Mouse (Mus musculus) heart, adult 2 months (tissue): ENCODE results near the gene Frmd6. TPM values are rescaled to one million over a fixed set of nuclear protein-coding genes. Genes with fewer than 3 reads are reported as not detected.

Experiments used
- DNase-seq, 2 experiments: peaks; one replicate each; pipeline ENCODE4 v3.0.0; 2021
- H3K27ac ChIP-seq: fragments of 200-600 bp; 2 replicates; pipeline ENCODE4 v1.8.1; 2022
- H3K27me3 ChIP-seq: fragments of 200-500 bp; 2 replicates; pipeline ENCODE4 v1.6.1; 2012; ENCODE audit warnings: mild to moderate bottlenecking, low read length, inconsistent platforms, mixed read lengths; ENCODE audit not compliant: control insufficient read depth, insufficient read depth
- H3K36me3 ChIP-seq: fragments of 200-500 bp; 2 replicates; pipeline ENCODE4 v1.6.1; 2012; ENCODE audit warnings: low read length, inconsistent platforms; ENCODE audit not compliant: control insufficient read depth, insufficient read depth
- H3K4me1 ChIP-seq: fragments of 200-500 bp; 2 replicates; pipeline ENCODE4 v1.6.1; 2011; ENCODE audit warnings: low read length; ENCODE audit not compliant: control insufficient read depth, insufficient read depth
- H3K4me3 ChIP-seq: fragments of 200-600 bp; 2 replicates; pipeline ENCODE4 v1.8.1; 2022
- H3K79me2 ChIP-seq: fragments of 200-500 bp; replicated peaks from 2 replicates; pipeline ENCODE4 v1.6.1; 2012; ENCODE audit warnings: mild to moderate bottlenecking, inconsistent platforms, low read length, moderate library complexity, mixed read lengths; ENCODE audit not compliant: control insufficient read depth, insufficient read depth
- H3K9ac ChIP-seq: fragments of 200-500 bp; 2 replicates; pipeline ENCODE4 v1.6.1; 2012; ENCODE audit warnings: low read depth, mild to moderate bottlenecking, control low read depth, inconsistent platforms, low read length, mixed read lengths
- CTCF ChIP-seq: fragments of 200-600 bp; IDR thresholded peaks from 2 replicates; pipeline ENCODE4 v1.8.1; 2022; ENCODE audit warnings: antibody characterized with exemption, mild to moderate bottlenecking, moderate library complexity
- EP300 ChIP-seq: fragments of 200-500 bp; IDR thresholded peaks from 2 replicates; pipeline ENCODE4 v1.6.1; 2011; ENCODE audit warnings: low read depth, low read length, control low read depth; ENCODE audit not compliant: insufficient read depth
- POLR2A ChIP-seq: fragments of 200-500 bp; IDR thresholded peaks from 2 replicates; pipeline ENCODE4 v1.6.1; 2011; ENCODE audit warnings: mild to moderate bottlenecking, low read depth, low read length, control low read depth; ENCODE audit not compliant: insufficient read depth
- WGBS: fragments of 180-500 bp; shearing (Covaris S2); methylation state at CpG from one replicate; pipeline ENCODE4 v1.1.7; 2018; 5-methylcytosine and 5-hydroxymethylcytosine counted together
- intact Hi-C: fragments of 180-260 bp; cut with DNase I; formaldehyde crosslinking; loops from one replicate; pipeline ENCODE4 v1.15.1; 2025
- polyA plus RNA-seq: library from polyadenylated mRNA; depleted of rRNA; stranded (reverse); fragments of >200 nt; gene quantifications from 2 replicates; pipeline ENCODE4 v1.2.3, GENCODE M21; 2012
- total RNA-seq, 2 experiments: library from RNA; stranded (reverse); gene quantifications; 2 replicates each; pipeline ENCODE4 v1.2.3; 2021

Gene Frmd6
- total and polyA plus RNA-seq, 3 experiments = 17.3 to 33.2 (median 31.4) TPM

DNA sequence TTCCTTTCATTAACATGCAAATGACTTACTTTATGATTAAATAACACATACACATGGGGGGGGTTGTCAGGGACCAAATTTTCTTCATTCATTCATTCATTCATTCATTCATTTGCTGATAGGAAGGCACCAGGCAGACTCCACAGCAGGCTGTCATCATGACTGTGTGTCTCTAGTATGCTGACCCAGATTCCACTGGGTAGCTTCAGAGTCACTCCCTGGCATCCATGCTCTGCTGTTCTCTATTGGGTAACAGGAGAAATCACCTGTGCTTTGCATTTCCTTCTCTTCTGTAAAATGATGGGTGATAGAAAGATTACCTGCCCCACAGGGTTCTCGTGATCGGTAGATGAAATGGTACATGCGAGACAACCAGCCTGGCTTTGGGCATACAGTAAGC lies 7.7 kb downstream of the Frmd6 start:
- Histone ChIP-seq H3K4me1 (peaks cover 21% of the 10 kb centered on the region), H3K79me2 (peaks cover 2% of the 10 kb centered on the region; the same call in 1 of the 2 replicates), H3K36me3 (peaks cover 16% of the 10 kb centered on the region), H3K4me3 (no peak overlapping the region), H3K27me3 (no peaks in the 10 kb centered on the region), H3K9ac (no peak overlapping the region), H3K27ac (no peak overlapping the region)
- no peak for TF ChIP-seq POLR2A
- no peak for TF ChIP-seq EP300
- no peak for TF ChIP-seq CTCF
- intact Hi-C loops = no loop called here
- WGBS = 77% methylated on average over 3 of the region's 3 CpGs
- no peak for DNase-seq

DNA sequence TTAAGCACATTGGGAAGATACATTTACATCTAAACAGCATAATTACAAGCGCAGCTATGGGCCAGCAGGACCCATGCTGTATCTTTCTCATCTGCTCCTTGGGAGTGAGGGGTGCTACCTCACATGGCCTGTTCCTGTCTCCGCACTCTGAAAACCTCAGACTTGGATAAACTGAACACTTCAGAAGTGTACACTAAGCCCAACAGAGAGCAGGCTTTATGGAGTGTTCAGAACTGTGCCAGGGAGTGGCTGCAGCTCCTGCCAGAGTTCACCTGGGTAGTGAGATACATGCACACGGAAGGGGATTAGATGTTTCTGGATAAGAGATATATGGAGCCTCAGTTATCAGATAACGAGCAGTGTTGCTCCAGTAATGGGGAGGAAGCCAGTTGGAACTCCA lies 8.7 kb downstream of the Frmd6 start:
- TF ChIP-seq CTCF (no peak), EP300 (no peak), POLR2A (no peak)
- Histone ChIP-seq H3K4me1 (peaks cover 21% of the 10 kb centered on the region), H3K79me2 (no peaks in the 10 kb centered on the region; the same call in 1 of the 2 replicates), H3K9ac (no peak overlapping the region), H3K36me3 (peaks cover 16% of the 10 kb centered on the region), H3K27ac (no peak overlapping the region), H3K27me3 (no peaks in the 10 kb centered on the region), H3K4me3 (no peak overlapping the region)
- intact Hi-C loops = no loop called here
- no peak for DNase-seq
- WGBS = 54% methylated on average over 4 of the region's 4 CpGs

DNA sequence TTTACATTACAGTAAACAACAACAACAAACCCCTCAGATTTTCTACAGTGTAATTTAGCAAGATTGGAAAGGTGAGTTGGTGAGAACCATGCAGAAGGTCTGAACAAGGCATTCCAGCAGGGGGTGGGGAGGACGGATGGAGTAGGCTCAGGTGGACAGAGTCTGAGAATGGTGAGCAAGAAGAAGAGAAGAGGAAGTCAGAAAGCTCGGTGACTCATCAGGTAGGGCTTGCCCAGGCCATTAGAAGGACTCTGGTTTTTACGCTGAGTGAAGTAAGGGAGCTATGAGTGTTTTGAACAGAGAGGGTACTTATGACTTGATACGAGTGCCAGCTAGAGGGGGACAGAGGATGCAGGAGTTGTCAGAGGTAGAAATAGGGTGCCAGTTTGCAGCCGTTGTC lies 9.7 kb downstream of the Frmd6 start:
- Histone ChIP-seq H3K27me3 (no peaks in the 10 kb centered on the region), H3K9ac (no peak overlapping the region), H3K4me1 (peaks cover 21% of the 10 kb centered on the region), H3K27ac (no peak overlapping the region), H3K36me3 (peaks cover 16% of the 10 kb centered on the region), H3K4me3 (no peak overlapping the region), H3K79me2 (no peaks in the 10 kb centered on the region; the same call in 1 of the 2 replicates)
- WGBS = 56% methylated on average over 5 of the region's 5 CpGs
- DNase-seq = no peak
- TF ChIP-seq POLR2A = no peak
- no peak for TF ChIP-seq EP300
- no peak for TF ChIP-seq CTCF
- intact Hi-C loops = no loop called here

DNA sequence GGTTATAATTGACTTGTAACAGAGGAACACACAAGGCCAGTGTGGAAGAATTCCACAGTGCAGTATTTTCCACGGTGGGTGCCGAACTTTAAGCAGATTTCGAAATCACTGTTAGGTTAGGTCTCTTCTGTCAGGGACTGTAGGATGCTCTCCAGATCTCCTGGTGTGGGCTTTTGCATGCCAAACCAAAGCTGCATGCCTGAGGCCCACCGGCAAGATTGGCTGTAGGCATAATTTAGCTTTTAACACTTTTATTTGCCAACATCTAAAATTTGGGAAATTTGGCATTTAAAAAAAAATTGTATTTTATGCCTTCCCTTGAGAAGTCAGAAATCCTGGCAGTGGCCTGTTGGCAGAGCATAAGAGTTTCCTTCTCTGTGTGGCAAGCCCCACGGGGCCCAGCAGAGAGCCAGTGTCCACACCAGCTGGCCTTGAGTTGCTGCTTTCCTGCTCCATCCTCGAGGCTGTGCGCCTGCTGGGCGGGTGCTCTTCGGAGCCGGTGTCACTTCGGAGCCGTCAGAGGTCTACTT lies 12.5 kb downstream of the Frmd6 start:
- peak; percentile 51 to 66 for DNase-seq
- no peak overlapping the region for H3K4me3 ChIP-seq
- H3K27me3 ChIP-seq = no peaks in the 10 kb centered on the region
- intact Hi-C loops = no loop called here
- 34% methylated on average over 12 of the region's 12 CpGs for WGBS
- TF ChIP-seq POLR2A (no peak), CTCF (no peak), EP300 (no peak)
- H3K27ac ChIP-seq = peak overlapping the region; percentile 13
- no peaks in the 10 kb centered on the region for H3K79me2 ChIP-seq
- peaks cover 15% of the 10 kb centered on the region for H3K4me1 ChIP-seq
- H3K36me3 ChIP-seq = peaks cover 11% of the 10 kb centered on the region
- H3K9ac ChIP-seq = no peak overlapping the region

DNA sequence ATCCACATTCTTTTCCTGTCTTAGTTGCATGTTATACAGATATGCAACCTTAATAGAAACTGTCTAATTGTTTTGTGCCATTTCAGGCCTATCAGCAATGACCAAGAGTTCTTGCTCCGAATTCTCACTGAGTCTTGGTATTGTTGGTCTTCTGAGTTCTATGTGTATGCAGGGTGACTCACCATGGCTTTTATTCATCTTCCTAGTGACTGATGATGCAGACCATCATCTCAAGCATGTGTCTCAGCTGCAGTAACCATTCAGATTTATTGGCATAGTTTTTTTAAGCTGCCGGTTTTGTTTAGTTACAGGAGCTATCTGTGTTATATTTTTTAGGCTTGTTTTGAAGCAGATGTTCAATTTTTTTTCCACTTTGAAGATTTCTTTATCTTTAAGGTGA lies 20.1 kb downstream of the Frmd6 start:
- no peak overlapping the region for H3K9ac ChIP-seq
- no peak for DNase-seq
- no peak overlapping the region for H3K4me3 ChIP-seq
- intact Hi-C loops = no loop called here
- H3K4me1 ChIP-seq = peaks cover 4% of the 10 kb centered on the region; the same call in 1 of the 2 replicates
- TF ChIP-seq POLR2A = no peak
- TF ChIP-seq CTCF = no peak
- no peak for TF ChIP-seq EP300
- H3K79me2 ChIP-seq = peaks cover 2% of the 10 kb centered on the region; the same call in 1 of the 2 replicates
- H3K36me3 ChIP-seq = peaks cover 5% of the 10 kb centered on the region
- H3K27ac ChIP-seq = no peak overlapping the region
- no peaks in the 10 kb centered on the region for H3K27me3 ChIP-seq
- WGBS = 64% methylated on average over 2 of the region's 2 CpGs

DNA sequence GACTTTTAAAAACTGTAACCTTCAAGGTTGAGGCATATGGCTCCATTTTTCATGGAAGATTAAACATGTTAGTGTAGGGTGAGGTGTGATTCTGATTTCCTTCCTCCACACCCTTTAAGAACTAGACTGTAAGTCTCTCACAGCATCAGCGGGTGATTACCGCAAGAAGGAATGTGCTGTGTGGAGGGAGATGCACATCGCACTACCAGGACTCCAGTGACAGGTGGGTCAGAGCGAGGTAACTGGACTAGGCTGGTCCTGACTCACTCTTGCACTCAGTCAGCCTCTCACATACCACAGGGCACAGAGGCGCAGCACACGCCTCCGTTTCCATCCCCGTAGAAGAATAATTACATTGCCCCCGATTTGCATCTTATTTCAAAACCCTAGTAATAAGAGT lies 23.7 kb downstream of the Frmd6 start:
- WGBS = 88% methylated on average over 9 of the region's 9 CpGs
- H3K4me3 ChIP-seq = no peak overlapping the region
- peaks cover 6% of the 10 kb centered on the region for H3K4me1 ChIP-seq
- TF ChIP-seq POLR2A = no peak
- no peak for TF ChIP-seq EP300
- TF ChIP-seq CTCF = no peak
- DNase-seq = no peak
- no peaks in the 10 kb centered on the region for H3K27me3 ChIP-seq
- H3K36me3 ChIP-seq = peaks cover 7% of the 10 kb centered on the region
- no peak overlapping the region for H3K9ac ChIP-seq
- no peak overlapping the region for H3K27ac ChIP-seq
- intact Hi-C loops = no loop called here
- peaks cover 2% of the 10 kb centered on the region; the same call in 1 of the 2 replicates for H3K79me2 ChIP-seq
